Mouse (Mus musculus): Measurements from ENCODE around the gene Fam129a.

- TF ChIP-seq HCFC1 (IDR thresholded peaks at IDR 0.05; ENCODE audit: low read depth, low read length), result no peak
- TF ChIP-seq ELF1 (IDR thresholded peaks at IDR 0.05; ENCODE audit: low read depth, low read length), result no peak
- no peak for TF ChIP-seq CTCF (conservative IDR thresholded peaks at IDR 0.05 in 1 of 2, IDR thresholded peaks at IDR 0.05 in 1 of 2; ENCODE audit: low read depth in 2 of 2, low read length in 2 of 2)
- TF ChIP-seq E2F4 (IDR thresholded peaks at IDR 0.05; ENCODE audit: insufficient replicate concordance, low read depth, low read length), result no peak
- TF ChIP-seq EP300 (IDR thresholded peaks at IDR 0.05; ENCODE audit: low read length), result no peak
- no peak for TF ChIP-seq USF2 (conservative IDR thresholded peaks at IDR 0.05; ENCODE audit: low read depth, low read length)
- no peak for TF ChIP-seq CHD2 (IDR thresholded peaks at IDR 0.05; ENCODE audit: low read length)
- TF ChIP-seq SMC3 (IDR thresholded peaks at IDR 0.05; ENCODE audit: low read depth, low read length), result no peak
- TF ChIP-seq IRF4 (IDR thresholded peaks at IDR 0.05; ENCODE audit: low read depth, low read length), result no peak
Measured at GRCm38 (mm10) chr1:151725590-151725989, 154.6 kb downstream of the Fam129a start.

Measured in CH12.LX (cell line).